Comparison of ENCODE assay signal across 16 mouse cellular contexts in genomic region chr10:59443212-59443611, GRCm38 (mm10). TPM values are rescaled to one million over a fixed set of nuclear protein-coding genes. Genes with fewer than 3 reads are reported as not detected.
A peak's percentile ranks its signal among the peaks of the same experiment; 100 is the strongest.
DNase-seq lines count a peak whose midpoint lies in the region; ATAC-seq and TF ChIP-seq lines count a peak whose summit lies in the region.
"Had no signal": no experiment of that assay in that cellular context is flagged by ENCODE, and none has a peak within 500 bp of the region (broad histone marks: within the 10 kb centered on the region; RNA-seq: fewer than 3 reads in every experiment).

No protein-coding gene starts in this region.

- WGBS in liver, adult 2 months, result 3% methylated on average over 7 of the region's 7 CpGs

- ATAC-seq in megakaryocyte, adult 5-6 weeks (ENCODE audit: poor library complexity, severe bottlenecking), result no peak

- H3K27ac ChIP-seq in liver, adult 2 months (replicated peaks; ENCODE audit: insufficient read depth, low read depth, low read length), result peak overlapping the region; percentile 83
- no peak overlapping the region for H3K27ac ChIP-seq in gastrocnemius, adult 2 months
- H3K27ac ChIP-seq: layer of hippocampus, adult 2 months; liver, embryonic 15.5 days had no signal

- no peaks in the 10 kb centered on the region for H3K9me3 ChIP-seq in megakaryocyte, embryonic 14.5 days
- H3K9me3 ChIP-seq: liver, embryonic 15.5 days had no signal

- no peak for TF ChIP-seq POLR2A in liver, adult 2 months (IDR thresholded peaks at IDR 0.05; ENCODE audit: extremely low read depth, insufficient read depth, low read length)

- H3K4me3 ChIP-seq in megakaryocyte, embryonic 14.5 days (replicated peaks), result peak overlapping the region; percentile 48
- H3K4me3 ChIP-seq in liver, adult 2 months (ENCODE audit: insufficient read depth, low read depth, low read length), result no peak overlapping the region; the same call in 1 of the 2 replicates
- no peak overlapping the region for H3K4me3 ChIP-seq in gastrocnemius, adult 2 months
- H3K4me3 ChIP-seq: erythroblast, embryonic 14.5 days; layer of hippocampus, adult 2 months; liver, embryonic 15.5 days had no signal

- H3K27me3 ChIP-seq in megakaryocyte, embryonic 14.5 days (replicated peaks), result no peaks in the 10 kb centered on the region
- no peaks in the 10 kb centered on the region for H3K27me3 ChIP-seq in liver, adult 2 months (ENCODE audit: control insufficient read depth, insufficient read depth, low read length)
- H3K27me3 ChIP-seq: liver, embryonic 15.5 days had no signal

- intact Hi-C loops in gastrocnemius, adult 2 months (cut with DNase I), result no loop called here

- peaks cover 85% of the 10 kb centered on the region for H3K4me1 ChIP-seq in megakaryocyte, embryonic 14.5 days
- peaks cover 13% of the 10 kb centered on the region for H3K4me1 ChIP-seq in liver, adult 2 months (ENCODE audit: control insufficient read depth, insufficient read depth, low read length)
- H3K4me1 ChIP-seq: liver, embryonic 15.5 days had no signal

- DNase-seq in forelimb bud, embryonic 11.5 days (ENCODE audit: low read depth, low spot score), result peak; percentile 41
- peak; percentile 98 for DNase-seq in liver, adult 2 months (ENCODE audit: extremely low read depth, low read depth, low spot score)
- DNase-seq in testis, postnatal 14 days (ENCODE audit: low spot score), result peak; percentile 22
- DNase-seq in gastrocnemius, adult 2 months, result no peak
- DNase-seq in MN1 (ENCODE audit: low spot score), result no peak
- DNase-seq: cerebellum, adult 9-11 months; right cerebral cortex, postnatal 4 days; thymus, adult 2 months had no signal

- peak overlapping the region; percentile 66 for H3K9ac ChIP-seq in liver, adult 2 months (ENCODE audit: low read depth, low read length)
- H3K9ac ChIP-seq: liver, embryonic 15.5 days had no signal

- no peak for TF ChIP-seq CTCF in liver, adult 2 months (IDR thresholded peaks at IDR 0.05; ENCODE audit: low read depth, low read length)
- no peak for TF ChIP-seq CTCF in gastrocnemius, adult 2 months (IDR thresholded peaks at IDR 0.05)

- peaks cover 38% of the 10 kb centered on the region for H3K36me3 ChIP-seq in megakaryocyte, embryonic 14.5 days (replicated peaks; ENCODE audit: low read length)
- peaks cover 2% of the 10 kb centered on the region; the same call in 1 of the 2 replicates for H3K36me3 ChIP-seq in liver, adult 2 months (ENCODE audit: control insufficient read depth, insufficient read depth, low read length)
- H3K36me3 ChIP-seq: liver, embryonic 15.5 days had no signal

- no peaks in the 10 kb centered on the region for H3K79me2 ChIP-seq in liver, adult 2 months (ENCODE audit: control insufficient read depth, insufficient read depth, low read length)

RNA-seq across cellular contexts. Expression of gene Oit3, which starts 1.6 kb away (rescaled TPM):
- 1.3 TPM in 1 of 2 replicates, not detected in the other for polyA plus RNA-seq in megakaryocyte, embryonic 14.5 days (2012; ENCODE audit: insufficient read depth, low replicate concordance)
- 0.50 and 1.2 TPM in 2 replicates for total RNA-seq in megakaryocyte, adult 5-6 weeks (2015)
- total RNA-seq in megakaryocyte, adult 5-6 weeks (2017), result 0.66 and 7.1 TPM in 2 replicates
- total RNA-seq in liver, adult 2 months (2014; rRNA removed), result 30.1 and 32.8 TPM in 2 replicates
- polyA plus RNA-seq in liver, adult 2 months (2012; rRNA removed), result 20.3 and 26.1 TPM in 2 replicates
- under 1 TPM in 1 of 2 experiments, not detected in 1; 0.11 TPM for total RNA-seq in gastrocnemius, adult 2 months (2021)
- total RNA-seq: ES-E14 had no signal

RNA-seq across cellular contexts. Expression of gene Pla2g12b, which starts 39.8 kb away (rescaled TPM):
- not detected in 2 replicates for polyA plus RNA-seq in megakaryocyte, embryonic 14.5 days (2012; ENCODE audit: insufficient read depth, low replicate concordance)
- not detected in 2 replicates for total RNA-seq in megakaryocyte, adult 5-6 weeks (2015)
- not detected in 2 replicates for total RNA-seq in megakaryocyte, adult 5-6 weeks (2017)
- total RNA-seq in liver, adult 2 months (2014; rRNA removed), result 58.5 and 63.4 TPM in 2 replicates
- 66.6 and 69.9 TPM in 2 replicates for polyA plus RNA-seq in liver, adult 2 months (2012; rRNA removed)
- total RNA-seq in gastrocnemius, adult 2 months (2021), result not detected
- total RNA-seq: adrenal gland, adult 18-20 months; gastrocnemius, postnatal 4 days; layer of hippocampus, adult 2 months had no signal
- polyA plus RNA-seq: erythroblast, embryonic 14.5 days; thymus, adult 2 months had no signal

RNA-seq across cellular contexts. Expression of gene Gm10273, which starts 47.8 kb away (rescaled TPM):
- 0.54 TPM in 1 of 2 replicates, not detected in the other for polyA plus RNA-seq in megakaryocyte, embryonic 14.5 days (2012; ENCODE audit: insufficient read depth, low replicate concordance)
- 33.3 and 39.3 TPM in 2 replicates for total RNA-seq in megakaryocyte, adult 5-6 weeks (2015)
- 25.7 and 55.3 TPM in 2 replicates for total RNA-seq in megakaryocyte, adult 5-6 weeks (2017)
- 3.2 and 7.0 TPM in 2 replicates for total RNA-seq in liver, adult 2 months (2014; rRNA removed)
- 3.8 and 5.5 TPM in 2 replicates for polyA plus RNA-seq in liver, adult 2 months (2012; rRNA removed)
- 100 to 1,000 TPM; 149 to 171 TPM for total RNA-seq in gastrocnemius, adult 2 months (2021)

Comparison
In these comparisons a context has a peak if more than half of its experiments do, and no peak if none do; other contexts are left out.
1. DNase-seq: peak in forelimb bud, embryonic 11.5 days (single experiment), liver, adult 2 months (single experiment) and testis, postnatal 14 days (single experiment); none in gastrocnemius, adult 2 months (single experiment) and MN1 (single experiment).
2. RNA of gene Pla2g12b, which starts 39.8 kb away (total RNA-seq): 58.5 to 63.4 TPM in liver, adult 2 months; not detected in megakaryocyte, adult 5-6 weeks and not detected in gastrocnemius, adult 2 months; every median in the first group is over 10 times any median in the second.